In the genomic region with DNA sequence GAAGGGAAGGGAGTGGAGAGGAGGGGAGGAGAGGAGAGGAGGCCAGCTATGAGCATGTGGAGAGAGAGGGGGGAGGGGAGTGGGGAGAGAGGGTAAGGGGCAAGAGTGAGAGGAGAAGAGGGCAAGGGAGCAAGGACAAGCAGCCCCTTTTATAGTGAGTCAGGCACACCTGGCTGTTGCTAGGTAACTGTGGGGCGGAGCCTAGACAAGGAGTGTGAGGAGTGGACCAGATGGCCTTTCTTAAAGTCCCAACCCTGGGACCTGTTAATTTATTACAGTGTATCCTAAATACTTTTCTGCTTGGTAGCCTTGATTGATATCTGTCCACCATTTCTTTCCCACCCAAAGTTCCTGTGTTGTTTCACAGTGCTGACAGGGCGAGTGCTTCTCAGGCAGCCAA, we compare ENCODE assay signal across 23 mouse cellular contexts. TPM values are rescaled to one million over a fixed set of nuclear protein-coding genes. Genes with fewer than 3 reads are reported as not detected.
DNase-seq lines count a peak whose midpoint lies in the region; TF ChIP-seq lines count a peak whose summit lies in the region.
"Had no signal": no experiment of that assay in that cellular context is flagged by ENCODE, and none has a peak within 500 bp of the region (broad histone marks: within the 10 kb centered on the region; RNA-seq: fewer than 3 reads in every experiment).

No protein-coding gene starts in this region.

- TF ChIP-seq EP300 in ES-Bruce4 (IDR thresholded peaks at IDR 0.05; ENCODE audit: insufficient read depth, low read depth, low read length), result 0 out of 2 replicates have a peak, but pooled peaks have one; percentile 10

- TF ChIP-seq POLR2A in testis, adult 2 months (IDR thresholded peaks at IDR 0.05; ENCODE audit: control insufficient read depth, low read depth, low read length), result no peak; the same call in 1 of the 2 replicates
- TF ChIP-seq POLR2A in ES-Bruce4 (IDR thresholded peaks at IDR 0.05; ENCODE audit: insufficient read depth, low read length), result no peak

- H3K4me1 ChIP-seq in testis, adult 2 months (ENCODE audit: control insufficient read depth, insufficient read depth, low read length), result peaks cover 25% of the 10 kb centered on the region
- peaks cover 27% of the 10 kb centered on the region for H3K4me1 ChIP-seq in ES-Bruce4 (ENCODE audit: control insufficient read depth, insufficient read depth, low read length)
- H3K4me1 ChIP-seq: embryonic facial prominence, embryonic 13.5 days had no signal

- no peak overlapping the region for H3K9ac ChIP-seq in ES-Bruce4 (ENCODE audit: low read depth, poor library complexity, severe bottlenecking)
- H3K9ac ChIP-seq: embryonic facial prominence, embryonic 13.5 days; forebrain, embryonic 13.5 days; forebrain, postnatal 0 days; heart, embryonic 12.5 days; hindbrain, embryonic 14.5 days had no signal

- DNase-seq in testis, postnatal 14 days (ENCODE audit: low spot score), result no peak
- DNase-seq in R1 (ENCODE audit: low read depth, low spot score), result peak; percentile 56
- DNase-seq in layer of hippocampus, postnatal 36 days, result no peak
- DNase-seq in gastrocnemius, postnatal 25 days, result no peak
- DNase-seq: adrenal gland, adult 2 months; adrenal gland, postnatal 25 days; cerebellum, adult 18-20 months; cerebellum, adult 9-11 months; cerebellum, postnatal 36 days; forebrain, postnatal 0 days; gastrocnemius, postnatal 14 days had no signal

- H3K36me3 ChIP-seq in testis, adult 2 months (ENCODE audit: control insufficient read depth, insufficient read depth, low read length), result no peaks in the 10 kb centered on the region
- no peaks in the 10 kb centered on the region for H3K36me3 ChIP-seq in ES-Bruce4 (ENCODE audit: control insufficient read depth, insufficient read depth, low read length, poor library complexity, severe bottlenecking)
- H3K36me3 ChIP-seq: embryonic facial prominence, embryonic 13.5 days; heart, embryonic 12.5 days; hindbrain, embryonic 10.5 days had no signal

- H3K27me3 ChIP-seq in testis, adult 2 months (ENCODE audit: control insufficient read depth, insufficient read depth, low read length), result no peaks in the 10 kb centered on the region
- H3K27me3 ChIP-seq in ES-Bruce4 (ENCODE audit: control insufficient read depth, insufficient read depth, low read length, poor library complexity, severe bottlenecking), result no peaks in the 10 kb centered on the region
- H3K27me3 ChIP-seq: embryonic facial prominence, embryonic 13.5 days; forebrain, embryonic 13.5 days; Patski had no signal

- H3K9me3 ChIP-seq in ES-Bruce4 (replicated peaks; ENCODE audit: control insufficient read depth, insufficient read depth, low read length, poor library complexity, severe bottlenecking), result no peaks in the 10 kb centered on the region
- H3K9me3 ChIP-seq: embryonic facial prominence, embryonic 13.5 days; forebrain, embryonic 13.5 days; heart, embryonic 12.5 days; hindbrain, embryonic 10.5 days had no signal

- no peak overlapping the region for H3K27ac ChIP-seq in testis, adult 2 months (ENCODE audit: control insufficient read depth, insufficient read depth, low read depth, low read length)
- no peak overlapping the region for H3K27ac ChIP-seq in ES-Bruce4 (ENCODE audit: insufficient read depth, low read length)
- H3K27ac ChIP-seq: embryonic facial prominence, embryonic 13.5 days; forebrain, embryonic 13.5 days; hindbrain, embryonic 10.5 days; hindbrain, embryonic 14.5 days had no signal

- H3K4me3 ChIP-seq in testis, adult 2 months (ENCODE audit: control insufficient read depth, low read depth, low read length), result peak overlapping the region; percentile 64
- no peak overlapping the region for H3K4me3 ChIP-seq in ES-Bruce4 (ENCODE audit: low read depth, low read length)
- H3K4me3 ChIP-seq: embryonic facial prominence, embryonic 13.5 days; forebrain, embryonic 13.5 days; heart, embryonic 12.5 days; hindbrain, embryonic 10.5 days had no signal

- no peak for TF ChIP-seq CTCF in testis, adult 2 months (IDR thresholded peaks at IDR 0.05; ENCODE audit: control insufficient read depth, insufficient read depth, insufficient replicate concordance, low read depth, low read length)
- no peak for TF ChIP-seq CTCF in ES-Bruce4 (IDR thresholded peaks at IDR 0.05; ENCODE audit: low read depth, low read length)

RNA-seq across cellular contexts. Expression of a gene that starts 36.1 kb away (rescaled TPM):
- 5.2 and 6.0 TPM in 2 replicates for polyA plus RNA-seq in testis, adult 2 months (2012; rRNA removed)
- not detected in 2 replicates for polyA plus RNA-seq in ES-Bruce4 (2011; ENCODE audit: insufficient read depth, insufficient read length, low read depth, missing spikeins)
- total RNA-seq in layer of hippocampus, postnatal 36 days (2021), result 10 to 100 TPM; 28.7 to 32.6 TPM
- total RNA-seq in gastrocnemius, postnatal 25 days (2021), result not detected
- total RNA-seq: gastrocnemius, adult 18-20 months; gastrocnemius, postnatal 14 days; granulocyte monocyte progenitor cell, adult 5-6 weeks; heart, postnatal 25 days had no signal
- polyA plus RNA-seq: embryonic facial prominence, embryonic 13.5 days; heart, embryonic 12.5 days; heart, embryonic 16.5 days; Patski had no signal

Comparison
In these comparisons a context has a peak if more than half of its experiments do, and no peak if none do; other contexts are left out.
1. RNA of a gene that starts 36.1 kb away (total RNA-seq): 28.7 to 32.6 TPM in layer of hippocampus, postnatal 36 days; not detected in gastrocnemius, postnatal 25 days; every median in the first group is over 10 times any median in the second.